Mouse (Mus musculus): ENCODE measurements at regions not wholly inside any gene's neighbourhood (a gene's known extent, or its start where the extent isn't known, plus 50 kb on each side); places are given as distances from the start of the nearest gene placed in this dataset.

GRCm38 (mm10) chr14:25137312-25137711 lies 321.7 kb upstream of the Zmiz1 start:
- peak; percentile 17; the same call in 1 of the 2 replicates for TF ChIP-seq CTCF (IDR thresholded peaks at IDR 0.05)
- Histone ChIP-seq H3K9me3 (ENCODE audit: low read length) (no peaks in the 10 kb centered on the region), H3K27me3 (ENCODE audit: insufficient read depth, low read length) (no peaks in the 10 kb centered on the region), H3K36me3 (ENCODE audit: insufficient read depth, low read length) (no peaks in the 10 kb centered on the region), H3K9ac (replicated peaks; ENCODE audit: low read length, poor library complexity, severe bottlenecking) (no peak overlapping the region), H3K27ac (ENCODE audit: low read depth, low read length) (no peak overlapping the region), H3K4me2 (ENCODE audit: low read depth, low read length, poor library complexity, severe bottlenecking) (no peak overlapping the region), H3K4me3 (ENCODE audit: low read depth, low read length) (no peak overlapping the region), H3K4me1 (ENCODE audit: insufficient read depth, low read length) (peaks cover 8% of the 10 kb centered on the region; the same call in 1 of the 2 replicates)
- ATAC-seq (ENCODE audit: low FRiP score) = no peak
- no peak for DNase-seq (ENCODE audit: low spot score)
- 82% methylated on average over 8 of the region's 8 CpGs for WGBS

GRCm38 (mm10) chr14:25138485-25138884 lies 320.5 kb upstream of the Zmiz1 start:
- Histone ChIP-seq H3K4me1 (ENCODE audit: insufficient read depth, low read length) (peaks cover 8% of the 10 kb centered on the region; the same call in 1 of the 2 replicates), H3K27ac (ENCODE audit: low read depth, low read length) (no peak overlapping the region), H3K27me3 (ENCODE audit: insufficient read depth, low read length) (no peaks in the 10 kb centered on the region), H3K9ac (replicated peaks; ENCODE audit: low read length, poor library complexity, severe bottlenecking) (no peak overlapping the region), H3K4me2 (ENCODE audit: low read depth, low read length, poor library complexity, severe bottlenecking) (no peak overlapping the region), H3K4me3 (ENCODE audit: low read depth, low read length) (no peak overlapping the region), H3K9me3 (ENCODE audit: low read length) (no peaks in the 10 kb centered on the region), H3K36me3 (ENCODE audit: insufficient read depth, low read length) (no peaks in the 10 kb centered on the region)
- 60% methylated on average over 3 of the region's 3 CpGs for WGBS
- no peak for TF ChIP-seq CTCF (IDR thresholded peaks at IDR 0.05)
- peak; percentile 36 for DNase-seq (ENCODE audit: low spot score)
- ATAC-seq (ENCODE audit: low FRiP score) = no peak

- Histone ChIP-seq H3K4me2 (ENCODE audit: low read depth, low read length, poor library complexity, severe bottlenecking) (no peak overlapping the region), H3K27ac (ENCODE audit: low read depth, low read length) (no peak overlapping the region), H3K4me3 (ENCODE audit: low read depth, low read length) (no peak overlapping the region), H3K9ac (replicated peaks; ENCODE audit: low read length, poor library complexity, severe bottlenecking) (no peak overlapping the region), H3K36me3 (ENCODE audit: insufficient read depth, low read length) (no peaks in the 10 kb centered on the region), H3K27me3 (ENCODE audit: insufficient read depth, low read length) (no peaks in the 10 kb centered on the region), H3K9me3 (ENCODE audit: low read length) (no peaks in the 10 kb centered on the region), H3K4me1 (ENCODE audit: insufficient read depth, low read length) (peaks cover 4% of the 10 kb centered on the region; the same call in 1 of the 2 replicates)
- ATAC-seq (ENCODE audit: low FRiP score) (no peak), DNase-seq (ENCODE audit: low spot score) (no peak)
- TF ChIP-seq CTCF (IDR thresholded peaks at IDR 0.05) = no peak
- 66% methylated on average over 9 of the region's 9 CpGs for WGBS
These were observed 317.1 kb upstream of the Zmiz1 start for GRCm38 (mm10) chr14:25141933-25142332.

- WGBS = 89% methylated on average over 4 of the region's 4 CpGs
- Histone ChIP-seq H3K4me2 (ENCODE audit: low read depth, low read length, poor library complexity, severe bottlenecking) (no peak overlapping the region), H3K4me3 (ENCODE audit: low read depth, low read length) (no peak overlapping the region), H3K27me3 (ENCODE audit: insufficient read depth, low read length) (no peaks in the 10 kb centered on the region), H3K36me3 (ENCODE audit: insufficient read depth, low read length) (no peaks in the 10 kb centered on the region), H3K9me3 (ENCODE audit: low read length) (no peaks in the 10 kb centered on the region), H3K27ac (ENCODE audit: low read depth, low read length) (no peak overlapping the region), H3K9ac (replicated peaks; ENCODE audit: low read length, poor library complexity, severe bottlenecking) (no peak overlapping the region), H3K4me1 (ENCODE audit: insufficient read depth, low read length) (peaks cover 4% of the 10 kb centered on the region; the same call in 1 of the 2 replicates)
- TF ChIP-seq CTCF (IDR thresholded peaks at IDR 0.05) = no peak
- ATAC-seq (ENCODE audit: low FRiP score) = no peak
- no peak for DNase-seq (ENCODE audit: low spot score)
These were observed 315.9 kb upstream of the Zmiz1 start for GRCm38 (mm10) chr14:25143051-25143450.

GRCm38 (mm10) chr14:25147731-25148130 lies 311.3 kb upstream of the Zmiz1 start:
- 96% methylated on average over 2 of the region's 2 CpGs for WGBS

GRCm38 (mm10) chr14:25150968-25151367 lies 308.0 kb upstream of the Zmiz1 start:
- Histone ChIP-seq H3K4me3 (ENCODE audit: low read depth, low read length) (no peak overlapping the region), H3K4me2 (ENCODE audit: low read depth, low read length, poor library complexity, severe bottlenecking) (no peak overlapping the region), H3K9ac (replicated peaks; ENCODE audit: low read length, poor library complexity, severe bottlenecking) (no peak overlapping the region), H3K9me3 (ENCODE audit: low read length) (no peaks in the 10 kb centered on the region), H3K36me3 (ENCODE audit: insufficient read depth, low read length) (no peaks in the 10 kb centered on the region), H3K27ac (ENCODE audit: low read depth, low read length) (no peak overlapping the region), H3K4me1 (ENCODE audit: insufficient read depth, low read length) (peaks cover 6% of the 10 kb centered on the region; the same call in 1 of the 2 replicates), H3K27me3 (ENCODE audit: insufficient read depth, low read length) (no peaks in the 10 kb centered on the region)
- DNase-seq (ENCODE audit: low spot score) (no peak), ATAC-seq (ENCODE audit: low FRiP score) (no peak)
- TF ChIP-seq CTCF (IDR thresholded peaks at IDR 0.05) = no peak
- 80% methylated on average over 1 of the region's 1 CpGs for WGBS

More at GRCm38 (mm10) chr14:25147731-25148130, 311.3 kb upstream of the Zmiz1 start:
- H3K4me3 ChIP-seq (ENCODE audit: low read depth, low read length) = no peak overlapping the region
- H3K9ac ChIP-seq (replicated peaks; ENCODE audit: low read length, poor library complexity, severe bottlenecking) = no peak overlapping the region
- H3K4me1 ChIP-seq (ENCODE audit: insufficient read depth, low read length) = no peaks in the 10 kb centered on the region
- ATAC-seq (ENCODE audit: low FRiP score) (no peak), DNase-seq (ENCODE audit: low spot score) (no peak)
- H3K36me3 ChIP-seq (ENCODE audit: insufficient read depth, low read length) = no peaks in the 10 kb centered on the region
- no peaks in the 10 kb centered on the region for H3K9me3 ChIP-seq (ENCODE audit: low read length)
- H3K4me2 ChIP-seq (ENCODE audit: low read depth, low read length, poor library complexity, severe bottlenecking) = no peak overlapping the region
- no peaks in the 10 kb centered on the region for H3K27me3 ChIP-seq (ENCODE audit: insufficient read depth, low read length)
- no peak overlapping the region for H3K27ac ChIP-seq (ENCODE audit: low read depth, low read length)
- TF ChIP-seq CTCF (IDR thresholded peaks at IDR 0.05) = no peak

Measured in midbrain, postnatal 0 days (tissue).